Mouse (Mus musculus) CD4-positive naive resting alpha-beta T cell, adult 57 days (primary cell): ENCODE measurements around the gene Commd3. TPM values are rescaled to one million over a fixed set of nuclear protein-coding genes. Genes with fewer than 3 reads are reported as not detected.

Experiments used
- total RNA-seq: library from RNA; stranded (reverse); gene quantifications from one replicate; pipeline ENCODE4 v1.2.4, GENCODE M21; 2023

Commd3 gene
- total RNA-seq, result 60.6 TPM

GRCm38 (mm10) chr2:18672133-18672765 is at the start of gene Commd3:
Gene Commd3 (plus strand): TSS chr2:18672384.

DNA sequence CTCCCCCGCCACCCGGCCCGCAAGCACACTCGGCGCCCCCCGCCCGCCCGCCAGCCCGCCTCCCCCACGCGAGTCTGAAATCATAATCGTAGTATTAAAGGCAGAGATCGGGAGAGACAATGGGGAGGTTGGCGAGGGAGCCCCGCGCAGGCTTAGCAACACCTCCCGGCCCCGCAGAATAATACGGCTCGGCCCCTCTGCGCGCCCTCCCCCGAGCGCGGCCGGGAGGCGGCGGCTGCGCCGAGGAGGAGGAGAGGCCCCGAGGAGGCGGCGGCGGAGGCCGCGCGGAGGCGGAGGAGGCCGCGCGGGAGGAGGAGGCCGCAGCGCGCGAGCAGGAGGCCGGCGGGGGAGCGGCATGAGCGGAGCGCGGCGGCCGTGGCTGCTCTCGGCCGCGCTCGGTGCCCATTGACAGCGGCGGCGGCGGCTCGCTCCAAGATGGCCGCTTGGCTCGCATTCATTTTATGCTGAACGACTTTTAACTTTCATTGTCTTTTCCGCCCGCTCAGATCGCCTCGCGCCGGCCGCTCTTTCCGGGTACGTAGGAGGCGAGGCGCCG is 4.8 kb downstream of the Commd3 start, which contains the start of gene Bmi1:
Gene Bmi1 (plus strand): TSS at position 83 of the 556 bp plus-strand sequence.

DNA sequence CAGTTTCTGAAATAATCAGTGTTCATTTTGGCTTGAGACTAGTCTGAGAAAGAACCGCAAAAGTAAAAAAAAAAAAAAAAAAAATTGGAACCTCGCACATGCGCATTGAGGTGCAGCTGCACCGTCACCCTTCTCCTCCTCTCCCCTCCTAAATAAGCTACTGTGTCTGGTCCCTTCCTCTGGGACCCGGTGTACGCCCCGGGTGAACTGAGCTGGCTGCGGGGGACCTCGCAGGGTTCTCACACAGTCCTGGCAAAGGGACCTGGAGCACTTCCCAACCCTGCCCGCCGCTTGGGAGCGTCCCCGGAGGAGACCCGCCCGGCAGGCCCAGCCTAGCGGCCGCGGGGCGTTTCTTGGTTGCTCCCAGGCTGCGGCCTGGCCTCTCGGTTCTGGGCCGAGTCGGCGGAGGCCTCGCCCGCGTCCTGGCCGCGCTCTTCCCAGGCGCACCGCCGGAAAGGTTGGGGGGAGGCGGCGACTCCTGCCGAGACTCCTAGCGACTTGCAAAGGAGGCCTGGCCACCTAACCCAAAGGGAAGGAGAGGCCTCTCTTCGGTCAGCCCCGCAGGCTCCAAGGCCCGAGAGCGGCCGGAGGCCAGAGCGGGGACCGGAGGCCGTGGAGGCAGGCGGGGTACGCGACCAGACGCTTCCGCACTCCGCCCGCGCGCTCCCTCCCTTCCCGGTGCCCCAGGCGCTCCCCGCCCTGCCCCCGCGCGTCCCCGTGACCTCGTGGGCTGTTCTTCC is 21.9 kb downstream of the Commd3 start, which contains the start of gene Spag6:
Gene Spag6 (plus strand): TSS at position 162 of the 740 bp plus-strand sequence.

Other genes starting within 250 kb of the Commd3 start
- 35.6 TPM for gene Bmi1, start 4.6 kb downstream of the Commd3 start, total RNA-seq
- not detected for gene Spag6, start 21.6 kb downstream of the Commd3 start, total RNA-seq